Mouse (Mus musculus) inflammation-experienced regulatory T-cells, adult 6 months (primary cell): ENCODE results near the gene Cabp1. TPM values are rescaled to one million over a fixed set of nuclear protein-coding genes. Genes with fewer than 3 reads are reported as not detected.
A peak's percentile ranks its signal among the peaks of the same experiment; 100 is the strongest.
"Not testable (repeated sequence)": the region's sequence is repeated elsewhere in the genome, so short reads cannot be mapped to it uniquely, and the experiment has no call there.

ENCODE experiments used
- ATAC-seq: one replicate; pipeline ENCODE4 v1.8.0; 2017
- polyA plus RNA-seq, 3 experiments: library from polyadenylated mRNA; unstranded; fragments of 100-300 nt; shearing (Covaris generic); gene quantifications; one replicate each; pipeline ENCODE4 v1.2.1; 2017

Cabp1 gene
- polyA plus RNA-seq, 3 experiments from 2014 or later = not detected

DNA sequence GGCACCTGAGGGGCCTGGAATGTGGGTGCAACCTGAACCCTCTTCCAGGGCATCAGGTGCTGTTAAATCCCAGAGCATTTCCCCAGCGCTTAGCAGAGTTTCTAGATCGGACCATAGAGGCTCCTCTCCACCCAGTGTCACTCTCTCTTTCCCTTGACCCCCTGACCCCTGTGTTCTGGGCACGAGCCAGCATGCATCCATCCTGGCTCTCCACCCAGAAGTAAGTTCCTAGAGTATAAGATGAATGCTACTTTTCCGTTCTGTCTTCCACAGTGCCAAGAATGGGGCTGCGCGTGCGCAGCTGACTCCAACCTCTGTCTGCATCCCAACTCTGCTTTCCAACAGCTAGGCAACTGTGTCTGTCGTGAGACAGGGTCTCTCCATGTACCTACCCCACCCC, 24.0 kb downstream of the Cabp1 start:
- ATAC-seq = no peak

DNA sequence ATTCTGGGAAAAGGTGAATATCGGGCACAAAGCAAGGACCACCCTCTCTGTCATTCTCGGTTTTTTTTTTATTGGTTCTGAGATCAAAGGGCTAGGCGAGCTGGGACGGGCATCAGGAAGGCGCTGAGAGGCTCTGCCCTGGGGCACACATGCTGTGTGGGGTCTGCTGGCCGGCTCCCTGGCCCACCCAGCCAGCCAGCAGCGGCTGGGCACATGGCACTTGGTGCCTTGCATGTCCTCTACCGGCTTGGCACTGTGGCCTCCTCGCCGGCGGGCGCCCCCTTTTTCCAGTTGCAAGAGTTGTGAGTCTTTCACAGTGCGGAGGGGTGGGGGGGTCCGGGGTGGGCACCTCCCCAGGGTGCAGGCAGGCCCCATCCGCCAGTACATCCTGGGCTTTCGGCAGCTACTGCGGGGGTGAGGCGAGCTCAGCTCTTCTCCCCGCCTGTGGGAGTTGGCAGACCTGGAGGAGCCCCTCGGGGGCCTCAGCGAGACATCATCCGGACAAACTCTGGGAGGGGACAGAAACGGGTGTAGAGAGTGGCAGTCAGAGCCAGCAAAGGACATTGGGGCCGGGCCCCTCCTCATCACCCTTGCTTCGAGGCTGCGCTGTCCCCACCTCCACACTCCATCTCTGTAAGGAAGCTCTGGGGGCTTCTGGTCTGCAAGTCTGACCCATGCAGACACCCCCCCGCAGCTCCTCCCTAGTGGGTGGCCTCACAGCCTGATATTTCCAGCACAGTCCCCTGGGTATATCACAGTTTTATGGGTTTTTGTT, 25.4 kb downstream of the Cabp1 start:
- no peak for ATAC-seq

DNA sequence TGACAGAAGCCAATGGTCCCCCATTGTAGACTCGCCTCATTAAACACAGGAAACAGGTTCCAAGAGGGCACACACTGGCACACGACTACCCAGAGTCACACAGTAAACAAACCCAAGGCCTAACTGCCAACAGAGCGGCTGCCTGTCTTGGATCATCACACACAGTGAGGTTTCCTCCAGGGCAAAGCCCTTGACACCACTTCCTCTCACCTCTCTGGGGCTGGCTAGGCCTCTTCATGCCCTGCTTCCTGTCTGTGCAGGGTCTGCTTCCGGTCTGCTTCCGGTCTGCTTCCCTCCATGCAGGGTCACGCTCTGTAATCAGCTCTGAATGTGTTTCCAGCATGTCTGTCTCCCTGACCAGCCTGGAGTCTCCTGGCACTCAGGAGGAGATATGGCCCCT, 26.8 kb downstream of the Cabp1 start:
- peak; percentile 99 for ATAC-seq

DNA sequence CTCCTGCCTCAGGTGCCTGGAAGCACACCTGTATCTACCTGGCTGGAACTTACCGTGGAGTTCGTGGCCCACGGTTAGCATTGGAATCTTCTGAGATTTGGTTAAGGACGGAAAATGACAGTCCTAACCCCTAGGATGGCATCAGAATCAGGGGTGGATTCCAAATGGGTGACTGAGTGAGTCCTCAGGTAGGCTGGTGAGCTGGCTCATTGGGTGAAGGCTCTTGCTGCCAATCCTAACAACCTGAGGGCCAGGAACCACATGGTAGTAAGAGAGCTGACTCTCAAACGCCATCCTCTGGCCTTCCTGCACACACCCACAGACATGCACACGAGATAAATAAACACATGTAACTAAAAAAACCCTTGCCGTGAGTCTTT, 27.4 kb downstream of the Cabp1 start:
- no peak for ATAC-seq

DNA sequence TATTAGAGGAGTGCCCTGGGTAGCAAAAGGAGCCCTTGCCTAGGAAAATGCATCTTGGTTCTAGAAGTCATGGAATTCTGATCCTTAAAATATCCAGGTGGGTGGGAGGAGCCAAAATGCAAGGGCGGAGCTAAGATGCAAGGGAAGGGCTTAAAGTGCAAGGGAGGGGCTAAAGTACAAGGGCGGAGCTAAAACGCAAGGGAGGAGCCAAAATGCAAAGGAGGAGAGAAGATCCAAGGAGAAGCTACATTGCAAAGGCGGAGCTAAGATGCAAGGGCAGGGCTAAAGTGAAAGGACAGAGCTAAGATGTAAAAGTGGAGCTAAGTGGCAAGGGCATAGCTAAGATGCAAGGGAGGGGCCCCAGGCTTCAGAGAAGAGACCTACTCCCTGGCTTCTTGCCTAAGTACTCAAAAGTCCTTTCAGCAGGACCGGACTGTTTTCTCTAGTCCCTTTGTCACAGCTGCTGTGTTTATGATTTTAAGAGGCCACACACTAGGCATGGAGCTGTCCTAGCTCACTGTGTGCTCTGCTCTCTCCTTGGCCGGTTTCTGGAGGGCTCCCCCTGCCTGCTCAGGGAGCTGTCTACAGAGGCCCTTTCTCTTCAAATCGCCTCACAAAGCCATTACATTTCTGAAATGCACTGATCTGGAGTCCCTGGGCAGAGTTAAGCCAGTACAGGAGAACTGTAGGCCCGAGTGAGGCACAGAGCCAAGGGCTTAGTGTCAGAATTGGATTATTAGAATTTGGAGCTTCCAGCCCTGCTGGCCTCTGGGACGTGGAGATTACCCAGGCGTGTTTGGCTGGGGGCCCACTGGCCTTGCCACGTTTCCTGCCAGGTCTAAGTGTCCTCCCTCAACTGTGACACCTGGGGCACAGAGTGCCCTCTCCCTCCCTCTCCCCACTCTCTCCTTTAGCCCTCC, 28.0 kb downstream of the Cabp1 start:
- ATAC-seq = no peak

DNA sequence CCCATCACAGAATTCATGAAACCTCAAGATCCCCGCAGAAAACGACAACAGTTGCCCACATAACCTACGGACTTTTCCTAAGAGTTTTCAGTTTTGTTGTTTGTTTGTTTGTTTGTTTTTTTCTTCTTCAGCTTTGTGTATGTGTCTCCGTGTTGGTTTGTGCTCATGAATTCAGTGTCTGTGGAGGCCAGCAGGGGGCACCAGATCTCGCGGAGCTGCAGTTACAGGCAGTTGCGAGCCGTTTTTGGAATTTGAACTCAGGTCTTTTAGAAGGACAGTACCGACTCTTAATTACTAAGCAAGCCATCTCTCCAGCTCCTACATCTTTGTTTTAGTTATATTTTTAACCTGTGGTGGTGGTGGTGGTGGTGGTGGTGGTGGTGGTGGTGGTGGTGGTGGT, 28.8 kb downstream of the Cabp1 start:
- no peak for ATAC-seq

DNA sequence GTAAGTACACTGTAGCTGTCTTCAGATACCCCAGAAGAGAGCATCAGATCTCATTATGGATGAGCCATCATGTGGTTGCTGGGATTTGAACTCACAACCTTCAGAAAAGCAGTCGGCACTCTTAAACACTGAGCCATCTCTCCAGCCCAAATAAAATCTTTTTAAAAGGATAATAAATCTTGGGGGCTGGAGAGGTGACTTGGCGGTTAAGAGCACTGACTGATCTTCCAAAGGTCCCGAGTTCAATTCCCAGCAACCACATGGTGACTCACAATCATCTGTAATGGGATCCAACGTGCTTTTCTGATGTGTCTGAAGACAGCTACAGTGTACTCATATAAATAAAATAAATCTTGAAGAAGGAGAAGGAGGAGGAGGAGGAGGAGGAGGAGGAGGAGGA, 29.7 kb downstream of the Cabp1 start:
- ATAC-seq = not testable (repeated sequence)

DNA sequence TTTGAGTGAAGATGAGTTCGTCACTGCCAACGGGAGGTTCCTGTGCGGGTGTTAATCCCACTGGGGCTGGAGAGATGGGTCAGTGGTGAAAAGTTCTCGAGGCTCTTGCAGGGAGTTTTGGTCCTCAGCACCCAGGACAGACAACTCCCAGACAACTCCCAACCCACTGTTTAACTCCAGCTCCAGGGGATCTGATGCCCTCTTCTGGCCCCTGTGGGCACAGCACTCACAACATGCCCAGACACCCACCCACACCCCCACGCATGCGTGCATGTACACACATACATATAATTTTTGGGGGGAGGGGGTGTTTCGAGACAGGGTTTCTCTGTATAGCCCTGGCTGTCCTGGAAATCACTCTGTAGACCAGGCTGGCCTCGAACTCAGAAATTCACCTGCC, 30.6 kb downstream of the Cabp1 start:
- no peak for ATAC-seq

DNA sequence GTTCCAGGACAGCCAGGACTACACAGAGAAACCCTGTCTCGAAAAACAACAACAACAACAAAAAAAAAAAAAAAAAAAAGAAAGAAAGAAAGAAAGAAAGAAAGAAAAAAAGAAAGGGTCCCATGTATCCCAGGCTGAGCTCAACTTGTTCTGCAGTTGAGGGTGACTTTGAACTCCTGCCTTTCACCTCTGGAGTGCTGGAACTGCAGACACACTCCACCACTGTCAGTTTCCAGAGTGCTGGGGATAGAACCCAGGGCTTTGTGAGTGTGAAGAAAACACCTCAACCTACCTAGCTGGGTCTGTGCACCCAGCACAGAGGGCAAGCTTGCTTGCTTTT, 32.3 kb downstream of the Cabp1 start:
- not testable (repeated sequence) for ATAC-seq

DNA sequence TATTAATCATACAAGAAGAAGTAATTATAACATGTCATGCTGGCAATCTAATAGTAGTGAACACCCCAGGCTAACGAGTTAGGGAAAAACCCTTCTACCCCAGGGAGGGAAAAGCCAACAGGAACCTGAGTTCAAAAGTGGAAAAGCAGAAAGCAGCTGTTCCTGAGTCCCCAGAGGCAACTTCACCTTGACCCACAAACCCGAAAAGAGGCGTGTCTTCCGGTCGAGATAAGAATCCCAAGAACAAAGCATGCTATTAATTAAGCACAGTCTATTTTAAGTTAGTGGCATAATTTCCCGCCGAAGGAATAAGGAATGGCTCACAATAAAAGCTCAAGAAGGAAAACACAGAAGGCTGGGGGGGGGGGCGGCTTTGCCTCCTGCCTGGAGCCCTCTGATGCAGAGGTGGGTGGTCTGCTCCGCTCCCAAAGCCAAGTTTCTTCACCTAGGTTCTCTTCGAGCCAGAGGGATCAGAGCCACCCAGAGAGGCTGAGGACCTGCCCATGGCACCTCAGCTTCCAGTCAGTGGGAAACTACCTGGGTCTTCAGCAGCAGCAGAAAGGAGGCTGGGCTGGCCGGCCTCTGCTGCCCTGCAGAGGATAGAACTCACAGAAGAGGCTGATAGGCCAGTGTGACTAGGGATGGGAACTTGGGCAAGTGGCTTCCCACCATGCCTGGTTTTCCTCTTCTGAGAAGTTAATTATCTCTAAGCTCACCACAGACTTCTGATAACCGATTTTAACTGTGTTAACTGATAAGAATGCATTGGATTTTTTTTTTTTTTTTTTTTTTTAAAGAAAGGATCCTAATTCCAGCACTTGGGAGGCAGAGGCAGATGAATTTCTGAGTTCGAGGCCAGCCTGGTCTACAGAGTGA, 32.9 kb downstream of the Cabp1 start:
- no peak for ATAC-seq

DNA sequence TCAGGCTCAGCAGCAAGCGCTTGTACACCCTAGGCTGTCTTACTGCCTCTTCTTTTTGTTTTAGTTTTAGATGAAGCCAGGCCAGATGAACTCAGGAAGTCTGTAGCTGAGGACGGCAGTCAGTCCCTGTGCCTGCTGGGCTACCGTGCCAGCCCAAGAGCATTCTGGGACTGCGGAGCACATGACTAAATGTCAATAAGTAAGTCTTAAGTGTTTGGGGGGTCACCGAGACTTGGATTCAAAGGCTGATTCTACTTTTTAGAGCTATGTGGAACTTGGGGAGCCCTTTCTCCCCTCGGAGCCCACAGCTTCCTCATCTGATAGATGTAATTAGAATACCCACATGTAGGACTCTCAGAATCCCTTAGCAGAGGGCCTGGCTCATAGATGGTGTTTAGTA, 33.5 kb downstream of the Cabp1 start:
- ATAC-seq = no peak

DNA sequence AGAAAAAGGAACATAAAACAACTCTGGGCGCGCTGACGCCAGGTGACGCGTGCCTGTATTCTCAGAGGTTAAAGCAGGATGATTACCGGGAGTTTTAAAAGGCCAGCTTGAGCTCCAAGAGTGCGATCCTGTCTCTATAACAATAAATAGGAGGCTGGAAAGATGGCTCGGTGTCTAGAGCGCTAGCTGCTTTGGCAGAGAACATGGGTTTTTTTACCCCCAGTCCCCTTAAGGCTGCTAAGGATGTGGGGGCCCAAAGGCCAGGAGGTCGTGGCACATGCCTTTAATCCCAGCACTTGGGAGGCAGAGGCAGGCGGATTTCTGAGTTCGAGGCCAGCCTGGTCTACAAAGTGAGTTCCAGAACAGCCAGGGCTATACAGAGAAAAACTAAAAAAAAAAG, 35.0 kb downstream of the Cabp1 start:
- no peak for ATAC-seq

DNA sequence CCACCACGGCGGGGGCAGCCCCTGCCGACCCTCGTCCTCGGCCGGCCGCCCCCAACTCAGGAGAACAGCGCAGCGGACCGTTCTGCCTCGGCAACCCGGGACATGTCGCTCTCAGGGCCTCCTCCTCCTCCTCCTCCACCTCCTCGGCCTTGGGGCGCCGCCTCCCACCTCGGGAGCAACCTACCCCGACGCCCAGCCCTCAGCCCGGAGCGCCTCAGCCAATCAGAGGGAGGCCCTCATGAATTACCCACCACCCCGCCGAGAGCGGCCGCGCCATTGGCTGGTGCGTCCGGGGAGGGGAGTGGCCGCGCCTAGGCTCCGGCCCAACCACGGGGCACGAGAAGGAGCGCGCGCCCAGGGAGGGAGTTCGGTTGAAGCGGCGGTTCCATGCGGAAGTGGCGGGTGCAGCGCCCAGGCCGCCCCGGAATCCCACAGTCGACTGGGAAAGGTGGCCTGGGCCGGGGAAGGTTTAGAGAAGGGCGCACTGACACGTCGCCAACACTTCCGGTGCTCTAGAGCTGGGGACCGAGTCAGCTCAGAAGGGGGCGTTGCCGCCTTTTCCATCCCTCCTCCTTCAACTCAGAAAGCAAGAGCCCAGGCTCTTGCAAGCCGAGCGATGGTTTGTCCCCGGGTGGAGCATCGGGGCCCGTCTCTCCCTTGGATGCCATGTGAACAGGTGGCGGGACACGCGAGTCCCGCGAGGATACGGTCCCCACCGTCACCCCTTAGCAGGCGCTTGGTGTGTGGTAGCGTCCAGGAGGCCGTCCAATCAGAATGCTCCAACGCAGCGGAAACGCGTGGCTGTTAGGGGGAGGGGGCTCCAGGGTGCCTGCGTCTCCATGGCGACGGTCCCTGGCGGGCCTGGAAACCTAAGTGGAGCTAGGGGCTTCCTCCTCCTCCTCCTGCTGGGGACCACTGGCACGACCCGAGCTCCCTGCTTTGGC, 35.9 kb downstream of the Cabp1 start, which contains the start of gene Mlec:
TSS of gene Mlec (minus strand) at position 140 of the 944 bp plus-strand sequence.
- peak; percentile 91 for ATAC-seq

DNA sequence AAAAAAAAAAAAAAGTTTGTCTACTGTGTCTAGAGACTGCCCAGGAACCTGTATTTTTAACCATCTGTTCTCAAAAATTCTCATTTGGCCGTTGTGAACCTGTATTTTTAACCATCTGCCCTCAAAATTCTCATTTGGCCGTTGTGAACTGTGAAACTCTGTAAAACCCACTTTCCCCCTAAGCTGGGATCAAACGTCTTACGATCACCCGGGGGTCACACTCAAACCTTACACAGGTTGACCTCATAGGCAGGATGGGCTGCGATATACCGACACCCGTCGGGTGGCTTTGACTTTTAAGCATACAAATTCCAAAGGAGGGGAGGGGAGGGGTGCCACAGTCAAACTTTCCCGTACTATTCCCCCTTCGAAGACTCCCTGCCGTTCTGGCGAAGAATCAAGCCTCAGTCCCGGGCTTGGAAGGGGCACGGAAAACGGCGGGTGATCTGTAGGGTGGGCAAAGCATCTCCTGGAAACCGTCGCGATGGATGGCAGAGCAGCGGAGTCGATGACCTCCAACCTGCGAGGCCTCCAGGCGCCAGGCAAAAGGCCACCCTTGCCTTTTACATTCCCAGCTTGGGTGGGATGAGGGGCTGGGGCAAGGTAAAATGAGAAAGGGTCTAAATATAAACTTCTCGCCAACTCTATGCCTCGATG, 37.1 kb downstream of the Cabp1 start:
- no peak for ATAC-seq

DNA sequence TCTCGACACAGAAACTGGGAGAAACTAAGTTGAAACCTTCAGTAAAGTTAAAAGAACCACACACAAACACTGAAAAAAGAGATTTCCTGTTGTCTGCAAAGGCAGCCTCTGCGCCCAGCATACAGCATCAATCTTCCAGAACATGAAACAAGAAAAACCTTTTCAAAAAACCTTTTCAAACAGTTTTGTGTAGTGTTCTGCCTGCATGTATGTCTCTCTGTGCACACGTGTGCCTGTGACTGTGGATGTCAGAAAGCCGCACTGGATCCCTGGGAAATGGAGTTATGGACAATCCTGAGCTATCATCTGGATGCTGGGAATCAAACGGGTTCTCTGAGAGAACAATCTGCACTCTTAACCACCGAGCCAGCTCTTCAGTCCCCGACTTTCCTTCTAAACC, 37.8 kb downstream of the Cabp1 start:
- ATAC-seq = no peak

DNA sequence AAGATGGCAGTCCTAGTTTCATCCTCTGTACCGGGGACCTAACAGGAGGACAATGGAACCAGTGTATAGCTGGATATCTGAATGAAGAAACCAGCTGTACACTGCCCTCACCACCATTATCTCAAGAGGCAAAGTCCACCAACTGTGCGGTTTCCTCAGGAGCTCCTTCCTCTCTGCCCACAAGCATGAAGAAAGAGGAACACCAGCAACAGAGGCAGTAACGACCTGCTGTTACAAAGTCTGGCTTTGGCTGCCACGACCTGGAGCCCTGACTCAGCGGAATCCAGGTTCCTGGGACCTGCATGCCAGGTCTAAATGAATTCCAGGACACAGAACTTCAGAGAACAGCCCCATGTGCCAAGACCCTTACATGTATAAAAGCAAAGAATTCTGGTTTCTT, 38.4 kb downstream of the Cabp1 start:
- ATAC-seq = no peak

DNA sequence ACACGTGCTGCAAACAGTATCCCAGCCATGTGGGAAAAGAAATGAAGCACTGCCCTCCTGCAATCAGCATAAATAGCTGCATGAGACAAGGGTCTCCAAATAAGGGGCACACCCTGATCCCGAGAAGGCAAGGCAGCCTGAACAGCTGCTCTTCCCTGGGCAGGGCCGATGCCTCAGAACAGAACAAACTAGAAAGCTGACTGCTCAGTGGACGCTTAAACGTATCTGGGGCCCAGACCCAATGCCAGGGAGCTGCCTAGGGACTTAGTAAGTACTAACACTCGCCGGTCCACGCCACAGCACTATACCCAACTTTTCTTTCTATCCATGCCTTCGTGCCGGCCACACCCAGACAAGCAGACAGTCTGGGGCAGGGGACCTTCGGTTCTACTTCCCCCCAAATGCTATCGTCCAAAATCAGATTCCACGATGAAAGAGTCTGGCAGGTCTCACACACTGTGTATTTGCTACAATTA, 39.0 kb downstream of the Cabp1 start:
- no peak for ATAC-seq

DNA sequence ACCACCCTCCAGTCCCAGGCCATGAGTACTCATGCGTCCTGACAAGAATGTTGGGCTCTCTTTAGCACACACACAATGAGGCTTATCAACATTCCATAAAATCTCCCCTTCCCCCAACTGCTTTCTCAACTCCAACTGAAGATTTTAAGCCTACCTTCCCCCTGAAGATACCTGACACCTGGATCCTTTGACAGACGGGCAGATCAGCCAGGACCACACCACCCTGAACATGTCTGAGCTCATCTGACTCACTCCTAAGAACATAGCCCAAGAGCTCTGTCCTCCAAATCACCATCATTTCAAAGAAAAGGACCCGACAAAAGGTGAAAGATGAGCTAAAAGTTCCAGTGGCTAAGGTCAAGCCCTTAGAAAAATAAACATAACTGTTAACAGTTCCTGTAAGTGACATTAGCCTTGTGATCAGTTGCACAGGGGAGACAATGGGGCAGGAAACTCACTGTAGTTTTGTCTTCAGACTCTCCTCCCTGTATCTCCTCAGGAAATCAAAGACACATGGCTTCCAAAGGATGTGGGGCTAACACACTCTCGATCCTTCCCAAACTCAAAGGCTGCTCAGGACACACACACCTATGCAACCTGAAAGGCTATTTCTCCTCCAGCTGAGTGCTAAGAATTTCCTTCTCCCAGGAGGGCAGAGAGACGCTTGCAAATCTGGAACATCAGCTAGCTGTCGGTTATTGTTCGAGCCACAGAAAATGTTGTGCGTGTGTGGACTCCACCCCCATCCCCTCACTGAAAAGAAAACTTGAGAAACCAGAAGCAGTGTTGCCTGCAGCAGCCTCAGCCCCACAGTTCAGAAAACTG, 41.8 kb downstream of the Cabp1 start:
- ATAC-seq = peak; percentile 27

DNA sequence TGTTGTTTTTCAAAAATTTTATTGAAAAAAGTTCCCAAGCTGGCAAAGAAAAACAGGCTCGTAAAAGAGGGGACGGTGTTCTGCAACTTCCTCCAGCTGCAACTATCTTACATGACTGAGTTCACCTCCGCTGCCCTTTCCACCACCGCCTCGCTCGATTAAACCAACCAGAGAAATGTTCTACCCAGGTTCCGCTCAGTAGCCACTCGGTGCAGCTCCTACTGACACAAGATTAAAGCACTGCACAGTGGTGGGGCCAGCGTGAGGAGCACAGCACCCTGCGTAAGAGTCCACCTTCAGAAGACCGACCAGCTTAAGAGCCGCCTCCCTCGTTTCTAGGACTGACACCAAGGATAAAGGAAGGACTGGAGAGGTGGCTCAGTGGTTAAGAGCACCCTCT, 42.7 kb downstream of the Cabp1 start:
- no peak for ATAC-seq

DNA sequence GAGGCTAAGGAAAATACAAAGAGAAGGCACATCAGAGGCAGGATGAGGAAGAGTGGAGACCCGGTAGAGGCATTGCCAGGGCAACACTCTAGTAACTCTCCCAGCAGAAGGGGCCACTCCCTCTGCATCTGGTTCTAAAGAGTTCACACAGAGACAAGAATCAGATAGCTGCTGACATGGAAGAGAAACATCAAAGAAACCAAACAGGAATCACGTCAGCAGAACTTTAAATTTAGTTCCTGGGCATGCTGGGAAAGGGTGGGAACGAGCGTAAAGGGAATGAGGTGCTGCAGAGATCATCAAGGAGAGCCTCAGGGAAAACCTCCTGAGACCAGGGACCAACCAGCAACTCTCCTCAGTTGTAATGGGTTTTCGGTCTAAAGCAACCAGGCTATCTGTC, 43.2 kb downstream of the Cabp1 start:
- peak; percentile 61 for ATAC-seq
